Mouse (Mus musculus) megakaryocyte, embryonic 14.5 days (primary cell): ENCODE data around the gene Ttc3.

Experiments
- FLI1 ChIP-seq: IDR thresholded peaks from 2 replicates; pipeline ENCODE4 v1.6.1; 2012; ENCODE audit warnings: low read length, inconsistent platforms, mixed read lengths
- GATA1 ChIP-seq: IDR thresholded peaks from 3 replicates; pipeline ENCODE4 v1.6.1; 2012; ENCODE audit warnings: mixed read lengths, low read length, inconsistent platforms, borderline replicate concordance

- TF ChIP-seq GATA1: no peak
- TF ChIP-seq FLI1: no peak
Observed at GRCm38 (mm10) chr16:94428948-94429347, 58.5 kb downstream of the Ttc3 start.
